Mouse (Mus musculus): ENCODE results near the gene Trpv2. TPM values are rescaled to one million over a fixed set of nuclear protein-coding genes. Genes with fewer than 3 reads are reported as not detected.
A peak's percentile ranks its signal among the peaks of the same experiment; 100 is the strongest.

Gene Trpv2
- polyA plus RNA-seq, 1 experiment from 2014 or later: 0.69 TPM

GRCm38 (mm10) chr11:62608826-62609675 lies 34.8 kb downstream of the Trpv2 start:
- ATAC-seq (ENCODE audit: insufficient number of reproducible peaks, low FRiP score, low TSS enrichment, low read depth) (no peak), DNase-seq (ENCODE audit: low spot score) (no peak)
- H3K4me3 ChIP-seq (ENCODE audit: low read depth, low read length): no peak overlapping the region
- no peak overlapping the region for H3K27ac ChIP-seq (replicated peaks; ENCODE audit: low read depth, low read length)
- WGBS: 83% methylated on average over 10 of the region's 10 CpGs
- H3K9me3 ChIP-seq (ENCODE audit: control insufficient read depth, low read length): no peaks in the 10 kb centered on the region
- H3K9ac ChIP-seq (ENCODE audit: low read length): no peak overlapping the region
- H3K4me2 ChIP-seq (ENCODE audit: low read depth, severe bottlenecking): no peak overlapping the region
- H3K27me3 ChIP-seq (ENCODE audit: control insufficient read depth, insufficient read depth, low read length): no peaks in the 10 kb centered on the region
- H3K4me1 ChIP-seq (ENCODE audit: control insufficient read depth, insufficient read depth, low read length): peaks cover 19% of the 10 kb centered on the region
- peaks cover 29% of the 10 kb centered on the region for H3K36me3 ChIP-seq (ENCODE audit: control insufficient read depth, insufficient read depth, low read length)

- Histone ChIP-seq H3K27ac (replicated peaks; ENCODE audit: low read depth, low read length) (no peak overlapping the region), H3K4me2 (ENCODE audit: low read depth, severe bottlenecking) (no peak overlapping the region), H3K27me3 (ENCODE audit: control insufficient read depth, insufficient read depth, low read length) (no peaks in the 10 kb centered on the region), H3K4me1 (ENCODE audit: control insufficient read depth, insufficient read depth, low read length) (peaks cover 15% of the 10 kb centered on the region), H3K4me3 (ENCODE audit: low read depth, low read length) (no peak overlapping the region), H3K9ac (ENCODE audit: low read length) (no peak overlapping the region), H3K36me3 (ENCODE audit: control insufficient read depth, insufficient read depth, low read length) (peaks cover 21% of the 10 kb centered on the region), H3K9me3 (ENCODE audit: control insufficient read depth, low read length) (no peaks in the 10 kb centered on the region)
- WGBS: 81% methylated on average over 6 of the region's 6 CpGs
- no peak for ATAC-seq (ENCODE audit: insufficient number of reproducible peaks, low FRiP score, low TSS enrichment, low read depth)
- no peak for DNase-seq (ENCODE audit: low spot score)
Observed at GRCm38 (mm10) chr11:62610304-62610703, 36.0 kb downstream of the Trpv2 start.

GRCm38 (mm10) chr11:62612604-62613003 lies 38.3 kb downstream of the Trpv2 start:
- Histone ChIP-seq H3K4me2 (ENCODE audit: low read depth, severe bottlenecking) (no peak overlapping the region), H3K27ac (replicated peaks; ENCODE audit: low read depth, low read length) (no peak overlapping the region), H3K4me3 (ENCODE audit: low read depth, low read length) (no peak overlapping the region), H3K27me3 (ENCODE audit: control insufficient read depth, insufficient read depth, low read length) (no peaks in the 10 kb centered on the region), H3K4me1 (ENCODE audit: control insufficient read depth, insufficient read depth, low read length) (peaks cover 10% of the 10 kb centered on the region), H3K9ac (ENCODE audit: low read length) (no peak overlapping the region), H3K9me3 (ENCODE audit: control insufficient read depth, low read length) (no peaks in the 10 kb centered on the region), H3K36me3 (ENCODE audit: control insufficient read depth, insufficient read depth, low read length) (peaks cover 11% of the 10 kb centered on the region; the same call in 1 of the 2 replicates)
- WGBS: 83% methylated on average over 10 of the region's 10 CpGs
- DNase-seq (ENCODE audit: low spot score) (no peak), ATAC-seq (ENCODE audit: insufficient number of reproducible peaks, low FRiP score, low TSS enrichment, low read depth) (no peak)

- H3K27ac ChIP-seq (replicated peaks; ENCODE audit: low read depth, low read length): peak overlapping the region; percentile 78
- no peaks in the 10 kb centered on the region for H3K27me3 ChIP-seq (ENCODE audit: control insufficient read depth, insufficient read depth, low read length)
- ATAC-seq (ENCODE audit: insufficient number of reproducible peaks, low FRiP score, low TSS enrichment, low read depth): peak; percentile 90
- peak overlapping the region; percentile 36 for H3K4me2 ChIP-seq (ENCODE audit: low read depth, severe bottlenecking)
- H3K9ac ChIP-seq (ENCODE audit: low read length): peak overlapping the region; percentile 62
- 19% methylated on average over 19 of the region's 19 CpGs for WGBS
- no peak overlapping the region; the same call in 1 of the 2 replicates for H3K4me3 ChIP-seq (ENCODE audit: low read depth, low read length)
- peaks cover 10% of the 10 kb centered on the region for H3K4me1 ChIP-seq (ENCODE audit: control insufficient read depth, insufficient read depth, low read length)
- no peaks in the 10 kb centered on the region for H3K9me3 ChIP-seq (ENCODE audit: control insufficient read depth, low read length)
- H3K36me3 ChIP-seq (ENCODE audit: control insufficient read depth, insufficient read depth, low read length): peaks cover 7% of the 10 kb centered on the region; the same call in 1 of the 2 replicates
- DNase-seq (ENCODE audit: low spot score): peak; percentile 99
Observed at GRCm38 (mm10) chr11:62613657-62614365, 39.5 kb downstream of the Trpv2 start.

GRCm38 (mm10) chr11:62614876-62615410 lies 40.7 kb downstream of the Trpv2 start:
- Histone ChIP-seq H3K27ac (replicated peaks; ENCODE audit: low read depth, low read length) (no peak overlapping the region), H3K4me1 (ENCODE audit: control insufficient read depth, insufficient read depth, low read length) (peaks cover 10% of the 10 kb centered on the region), H3K9me3 (ENCODE audit: control insufficient read depth, low read length) (no peaks in the 10 kb centered on the region), H3K36me3 (ENCODE audit: control insufficient read depth, insufficient read depth, low read length) (peaks cover 7% of the 10 kb centered on the region; the same call in 1 of the 2 replicates), H3K27me3 (ENCODE audit: control insufficient read depth, insufficient read depth, low read length) (no peaks in the 10 kb centered on the region), H3K4me3 (ENCODE audit: low read depth, low read length) (no peak overlapping the region), H3K9ac (ENCODE audit: low read length) (no peak overlapping the region), H3K4me2 (ENCODE audit: low read depth, severe bottlenecking) (no peak overlapping the region)
- no peak for DNase-seq (ENCODE audit: low spot score)
- 86% methylated on average over 8 of the region's 8 CpGs for WGBS
- no peak for ATAC-seq (ENCODE audit: insufficient number of reproducible peaks, low FRiP score, low TSS enrichment, low read depth)

- Histone ChIP-seq H3K4me2 (ENCODE audit: low read depth, severe bottlenecking) (no peak overlapping the region), H3K27ac (replicated peaks; ENCODE audit: low read depth, low read length) (no peak overlapping the region), H3K36me3 (ENCODE audit: control insufficient read depth, insufficient read depth, low read length) (peaks cover 6% of the 10 kb centered on the region; the same call in 1 of the 2 replicates), H3K9ac (ENCODE audit: low read length) (no peak overlapping the region), H3K4me3 (ENCODE audit: low read depth, low read length) (no peak overlapping the region), H3K9me3 (ENCODE audit: control insufficient read depth, low read length) (no peaks in the 10 kb centered on the region), H3K4me1 (ENCODE audit: control insufficient read depth, insufficient read depth, low read length) (peaks cover 10% of the 10 kb centered on the region), H3K27me3 (ENCODE audit: control insufficient read depth, insufficient read depth, low read length) (no peaks in the 10 kb centered on the region)
- WGBS: 90% methylated on average over 4 of the region's 4 CpGs
- DNase-seq (ENCODE audit: low spot score) (no peak), ATAC-seq (ENCODE audit: insufficient number of reproducible peaks, low FRiP score, low TSS enrichment, low read depth) (no peak)
Observed at GRCm38 (mm10) chr11:62615456-62615855, 41.2 kb downstream of the Trpv2 start.

- peaks cover 6% of the 10 kb centered on the region; the same call in 1 of the 2 replicates for H3K36me3 ChIP-seq (ENCODE audit: control insufficient read depth, insufficient read depth, low read length)
- no peak for ATAC-seq (ENCODE audit: insufficient number of reproducible peaks, low FRiP score, low TSS enrichment, low read depth)
Observed at GRCm38 (mm10) chr11:62621079-62621478, 46.8 kb downstream of the Trpv2 start.

GRCm38 (mm10) chr11:62621586-62622283 lies 47.4 kb downstream of the Trpv2 start:
- 81% methylated on average over 4 of the region's 4 CpGs for WGBS
- no peak for ATAC-seq (ENCODE audit: insufficient number of reproducible peaks, low FRiP score, low TSS enrichment, low read depth)
- H3K9ac ChIP-seq (ENCODE audit: low read length): no peak overlapping the region
- H3K36me3 ChIP-seq (ENCODE audit: control insufficient read depth, insufficient read depth, low read length): peaks cover 6% of the 10 kb centered on the region; the same call in 1 of the 2 replicates
- H3K4me2 ChIP-seq (ENCODE audit: low read depth, severe bottlenecking): no peak overlapping the region
- no peaks in the 10 kb centered on the region for H3K27me3 ChIP-seq (ENCODE audit: control insufficient read depth, insufficient read depth, low read length)
- peaks cover 26% of the 10 kb centered on the region for H3K4me1 ChIP-seq (ENCODE audit: control insufficient read depth, insufficient read depth, low read length)
- no peaks in the 10 kb centered on the region for H3K9me3 ChIP-seq (ENCODE audit: control insufficient read depth, low read length)
- H3K4me3 ChIP-seq (ENCODE audit: low read depth, low read length): no peak overlapping the region
- no peak overlapping the region for H3K27ac ChIP-seq (replicated peaks; ENCODE audit: low read depth, low read length)
- no peak for DNase-seq (ENCODE audit: low spot score)

More at GRCm38 (mm10) chr11:62621079-62621478, 46.8 kb downstream of the Trpv2 start:
- no peak overlapping the region for H3K4me3 ChIP-seq (ENCODE audit: low read depth, low read length)
- peaks cover 26% of the 10 kb centered on the region for H3K4me1 ChIP-seq (ENCODE audit: control insufficient read depth, insufficient read depth, low read length)
- WGBS: 95% methylated on average over 8 of the region's 8 CpGs
- DNase-seq (ENCODE audit: low spot score): no peak
- H3K9ac ChIP-seq (ENCODE audit: low read length): no peak overlapping the region
- H3K27ac ChIP-seq (replicated peaks; ENCODE audit: low read depth, low read length): no peak overlapping the region
- H3K27me3 ChIP-seq (ENCODE audit: control insufficient read depth, insufficient read depth, low read length): no peaks in the 10 kb centered on the region
- H3K9me3 ChIP-seq (ENCODE audit: control insufficient read depth, low read length): no peaks in the 10 kb centered on the region
- no peak overlapping the region for H3K4me2 ChIP-seq (ENCODE audit: low read depth, severe bottlenecking)

Measured in limb, embryonic 11.5 days (tissue).